Mouse (Mus musculus) ZHBTc4 (cell line): Measurements from ENCODE around the gene Rps25.

Experiments
- DNase-seq: peaks from one replicate; pipeline ENCODE4 v3.0.0-alpha.2; 2011; ENCODE audit warnings: low read depth, low spot score

The Rps25 gene

GRCm38 (mm10) chr9:44454891-44455220, 47.9 kb downstream of the Rps25 start, which contains the start of gene Upk2:
Gene Upk2, minus strand, starts transcription at chr9:44454976.
- peak; percentile 73 for DNase-seq

GRCm38 (mm10) chr9:44457035-44457742, 50.2 kb downstream of the Rps25 start:
- peak; percentile 76 for DNase-seq
